Mouse (Mus musculus): ENCODE data around the gene Chrd. TPM values are rescaled to one million over a fixed set of nuclear protein-coding genes. Genes with fewer than 3 reads are reported as not detected.

Chrd gene
- polyA plus RNA-seq, 1 experiment from 2014 or later = 5.6 TPM

GRCm38 (mm10) chr16:20779846-20780245 lies 46.9 kb downstream of the Chrd start:
- Histone ChIP-seq H3K27me3 (ENCODE audit: control insufficient read depth, insufficient read depth, low read length) (no peaks in the 10 kb centered on the region), H3K36me3 (ENCODE audit: control insufficient read depth, insufficient read depth, low read length) (no peaks in the 10 kb centered on the region)

GRCm38 (mm10) chr16:20781101-20781630 lies 48.2 kb downstream of the Chrd start:
- H3K4me1 ChIP-seq (ENCODE audit: control insufficient read depth, insufficient read depth, low read length) = no peaks in the 10 kb centered on the region
- no peak overlapping the region for H3K27ac ChIP-seq (ENCODE audit: low read length)
- no peaks in the 10 kb centered on the region for H3K36me3 ChIP-seq (ENCODE audit: control insufficient read depth, insufficient read depth, low read length)
- WGBS = 61% methylated on average over 4 of the region's 4 CpGs
- no peaks in the 10 kb centered on the region for H3K9me3 ChIP-seq (replicated peaks; ENCODE audit: control insufficient read depth, low read length)
- H3K9ac ChIP-seq (ENCODE audit: low read length) = no peak overlapping the region
- ATAC-seq (ENCODE audit: insufficient read depth, low FRiP score) = no peak
- H3K27me3 ChIP-seq (ENCODE audit: control insufficient read depth, insufficient read depth, low read length) = no peaks in the 10 kb centered on the region
- H3K4me2 ChIP-seq (ENCODE audit: low read depth, low read length) = no peak overlapping the region
- no peak overlapping the region for H3K4me3 ChIP-seq (replicated peaks; ENCODE audit: low read length)

More at GRCm38 (mm10) chr16:20779846-20780245, 46.9 kb downstream of the Chrd start:
- ATAC-seq (ENCODE audit: insufficient read depth, low FRiP score) = no peak
- Histone ChIP-seq H3K9me3 (replicated peaks; ENCODE audit: control insufficient read depth, low read length) (no peaks in the 10 kb centered on the region), H3K27ac (ENCODE audit: low read length) (no peak overlapping the region), H3K4me1 (ENCODE audit: control insufficient read depth, insufficient read depth, low read length) (no peaks in the 10 kb centered on the region), H3K9ac (ENCODE audit: low read length) (no peak overlapping the region), H3K4me2 (ENCODE audit: low read depth, low read length) (no peak overlapping the region), H3K4me3 (replicated peaks; ENCODE audit: low read length) (no peak overlapping the region)
- WGBS = 81% methylated on average over 3 of the region's 3 CpGs

- 82% methylated on average over 2 of the region's 2 CpGs for WGBS
- Histone ChIP-seq H3K4me2 (ENCODE audit: low read depth, low read length) (no peak overlapping the region), H3K9ac (ENCODE audit: low read length) (no peak overlapping the region), H3K27me3 (ENCODE audit: control insufficient read depth, insufficient read depth, low read length) (no peaks in the 10 kb centered on the region), H3K9me3 (replicated peaks; ENCODE audit: control insufficient read depth, low read length) (no peaks in the 10 kb centered on the region), H3K4me1 (ENCODE audit: control insufficient read depth, insufficient read depth, low read length) (no peaks in the 10 kb centered on the region), H3K27ac (ENCODE audit: low read length) (no peak overlapping the region), H3K36me3 (ENCODE audit: control insufficient read depth, insufficient read depth, low read length) (no peaks in the 10 kb centered on the region), H3K4me3 (replicated peaks; ENCODE audit: low read length) (no peak overlapping the region)
- no peak for ATAC-seq (ENCODE audit: insufficient read depth, low FRiP score)
Observed at GRCm38 (mm10) chr16:20783891-20784290, 51.0 kb downstream of the Chrd start.

GRCm38 (mm10) chr16:20784754-20785153 lies 51.8 kb downstream of the Chrd start:
- H3K9ac ChIP-seq (ENCODE audit: low read length) = no peak overlapping the region
- no peak overlapping the region for H3K27ac ChIP-seq (ENCODE audit: low read length)
- no peak for ATAC-seq (ENCODE audit: insufficient read depth, low FRiP score)
- H3K27me3 ChIP-seq (ENCODE audit: control insufficient read depth, insufficient read depth, low read length) = no peaks in the 10 kb centered on the region
- H3K4me2 ChIP-seq (ENCODE audit: low read depth, low read length) = no peak overlapping the region
- no peak overlapping the region for H3K4me3 ChIP-seq (replicated peaks; ENCODE audit: low read length)
- H3K9me3 ChIP-seq (replicated peaks; ENCODE audit: control insufficient read depth, low read length) = no peaks in the 10 kb centered on the region
- no peaks in the 10 kb centered on the region for H3K4me1 ChIP-seq (ENCODE audit: control insufficient read depth, insufficient read depth, low read length)
- no peaks in the 10 kb centered on the region for H3K36me3 ChIP-seq (ENCODE audit: control insufficient read depth, insufficient read depth, low read length)

GRCm38 (mm10) chr16:20786556-20786955 lies 53.6 kb downstream of the Chrd start:
- no peaks in the 10 kb centered on the region for H3K9me3 ChIP-seq (replicated peaks; ENCODE audit: control insufficient read depth, low read length)
- no peaks in the 10 kb centered on the region for H3K36me3 ChIP-seq (ENCODE audit: control insufficient read depth, insufficient read depth, low read length)
- no peak overlapping the region for H3K27ac ChIP-seq (ENCODE audit: low read length)
- H3K27me3 ChIP-seq (ENCODE audit: control insufficient read depth, insufficient read depth, low read length) = no peaks in the 10 kb centered on the region
- no peak overlapping the region for H3K4me3 ChIP-seq (replicated peaks; ENCODE audit: low read length)
- no peak for ATAC-seq (ENCODE audit: insufficient read depth, low FRiP score)
- no peak overlapping the region for H3K9ac ChIP-seq (ENCODE audit: low read length)
- no peaks in the 10 kb centered on the region for H3K4me1 ChIP-seq (ENCODE audit: control insufficient read depth, insufficient read depth, low read length)
- WGBS = 73% methylated on average over 6 of the region's 6 CpGs
- no peak overlapping the region for H3K4me2 ChIP-seq (ENCODE audit: low read depth, low read length)

GRCm38 (mm10) chr16:20791803-20792202 lies 58.9 kb downstream of the Chrd start:
- 62% methylated on average over 6 of the region's 6 CpGs for WGBS
- no peak overlapping the region for H3K27ac ChIP-seq (ENCODE audit: low read length)
- no peak for ATAC-seq (ENCODE audit: insufficient read depth, low FRiP score)
- no peak overlapping the region for H3K4me3 ChIP-seq (replicated peaks; ENCODE audit: low read length)
- H3K27me3 ChIP-seq (ENCODE audit: control insufficient read depth, insufficient read depth, low read length) = no peaks in the 10 kb centered on the region
- no peak overlapping the region for H3K9ac ChIP-seq (ENCODE audit: low read length)
- no peaks in the 10 kb centered on the region for H3K4me1 ChIP-seq (ENCODE audit: control insufficient read depth, insufficient read depth, low read length)
- H3K9me3 ChIP-seq (replicated peaks; ENCODE audit: control insufficient read depth, low read length) = no peaks in the 10 kb centered on the region
- H3K4me2 ChIP-seq (ENCODE audit: low read depth, low read length) = no peak overlapping the region
- H3K36me3 ChIP-seq (ENCODE audit: control insufficient read depth, insufficient read depth, low read length) = no peaks in the 10 kb centered on the region

Other genes starting within 250 kb of the Chrd start
- gene Eif2b5, start 234.3 kb upstream of the Chrd start, polyA plus RNA-seq (2015; fragmentation: Nextera tagmentation; extraction: Ambion mirVana) = 93.0 and 94.7 TPM in 2 replicates
- gene Dvl3, start 216.1 kb upstream of the Chrd start, polyA plus RNA-seq (2015; fragmentation: Nextera tagmentation; extraction: Ambion mirVana) = 17.4 and 17.6 TPM in 2 replicates
- 565 and 588 TPM in 2 replicates for gene Ap2m1, start 197.6 kb upstream of the Chrd start, polyA plus RNA-seq (2015; fragmentation: Nextera tagmentation; extraction: Ambion mirVana)
- 55.0 and 63.1 TPM in 2 replicates for gene Abcf3, start 184.6 kb upstream of the Chrd start, polyA plus RNA-seq (2015; fragmentation: Nextera tagmentation; extraction: Ambion mirVana)
- gene Vwa5b2, start 143.7 kb upstream of the Chrd start, polyA plus RNA-seq (2015; fragmentation: Nextera tagmentation; extraction: Ambion mirVana) = 3.8 and 4.2 TPM in 2 replicates
- gene Eef1akmt4, start 121.5 kb upstream of the Chrd start, polyA plus RNA-seq (2015; fragmentation: Nextera tagmentation; extraction: Ambion mirVana) = 26.0 and 30.7 TPM in 2 replicates
- gene Gm49333, start 121.5 kb upstream of the Chrd start, polyA plus RNA-seq (2015; fragmentation: Nextera tagmentation; extraction: Ambion mirVana) = 0.14 TPM in 1 of 2 replicates, not detected in the other
- 34.0 and 38.2 TPM in 2 replicates for gene Alg3, start 121.4 kb upstream of the Chrd start, polyA plus RNA-seq (2015; fragmentation: Nextera tagmentation; extraction: Ambion mirVana)
- gene Camk2n2, start 111.8 kb upstream of the Chrd start, polyA plus RNA-seq (2015; fragmentation: Nextera tagmentation; extraction: Ambion mirVana) = 0.40 and 0.64 TPM in 2 replicates
- 2.4 and 2.6 TPM in 2 replicates for gene Ece2, start 103.3 kb upstream of the Chrd start, polyA plus RNA-seq (2015; fragmentation: Nextera tagmentation; extraction: Ambion mirVana)
- 291 and 307 TPM in 2 replicates for gene Psmd2, start 81.5 kb upstream of the Chrd start, polyA plus RNA-seq (2015; fragmentation: Nextera tagmentation; extraction: Ambion mirVana)
- gene Eif4g1, start 64.8 kb upstream of the Chrd start, polyA plus RNA-seq (2015; fragmentation: Nextera tagmentation; extraction: Ambion mirVana) = 144 and 155 TPM in 2 replicates
- 9.7 and 10.3 TPM in 2 replicates for gene Fam131a, start 39.9 kb upstream of the Chrd start, polyA plus RNA-seq (2015; fragmentation: Nextera tagmentation; extraction: Ambion mirVana)
- gene Polr2h, start 15.5 kb upstream of the Chrd start, polyA plus RNA-seq (2015; fragmentation: Nextera tagmentation; extraction: Ambion mirVana) = 75.2 and 84.9 TPM in 2 replicates
- 11.6 and 12.9 TPM in 2 replicates for gene Clcn2, start 15.4 kb upstream of the Chrd start, polyA plus RNA-seq (2015; fragmentation: Nextera tagmentation; extraction: Ambion mirVana)
- 1.0 and 1.3 TPM in 2 replicates for gene Thpo, start 1.4 kb downstream of the Chrd start, polyA plus RNA-seq (2015; fragmentation: Nextera tagmentation; extraction: Ambion mirVana)

Measured in stomach, embryonic 16.5 days (tissue).